Mouse (Mus musculus): ENCODE data around the gene Lclat1. TPM values are rescaled to one million over a fixed set of nuclear protein-coding genes. Genes with fewer than 3 reads are reported as not detected.

The Lclat1 gene
- total RNA-seq, 1 experiment from 2014 or later, result 10.7 TPM

- ATAC-seq (ENCODE audit: extremely low read depth, insufficient number of reproducible peaks, low FRiP score, poor library complexity, severe bottlenecking), result no peak
These were observed 25.1 kb upstream of the Lclat1 start for GRCm38 (mm10) chr17:73082506-73083196.

GRCm38 (mm10) chr17:73087045-73087910, 20.5 kb upstream of the Lclat1 start:
- no peak for ATAC-seq (ENCODE audit: extremely low read depth, insufficient number of reproducible peaks, low FRiP score, poor library complexity, severe bottlenecking)

GRCm38 (mm10) chr17:73091368-73091767, 16.4 kb upstream of the Lclat1 start:
- ATAC-seq (ENCODE audit: extremely low read depth, insufficient number of reproducible peaks, low FRiP score, poor library complexity, severe bottlenecking), result no peak

- no peak for ATAC-seq (ENCODE audit: extremely low read depth, insufficient number of reproducible peaks, low FRiP score, poor library complexity, severe bottlenecking)
These were observed 15.4 kb upstream of the Lclat1 start for GRCm38 (mm10) chr17:73092103-73093097.

GRCm38 (mm10) chr17:73095070-73095469, 12.7 kb upstream of the Lclat1 start:
- peak; percentile 76 for ATAC-seq (ENCODE audit: extremely low read depth, insufficient number of reproducible peaks, low FRiP score, poor library complexity, severe bottlenecking)

GRCm38 (mm10) chr17:73095585-73095984, 12.2 kb upstream of the Lclat1 start:
- no peak for ATAC-seq (ENCODE audit: extremely low read depth, insufficient number of reproducible peaks, low FRiP score, poor library complexity, severe bottlenecking)

GRCm38 (mm10) chr17:73096484-73096883, 11.3 kb upstream of the Lclat1 start:
- ATAC-seq (ENCODE audit: extremely low read depth, insufficient number of reproducible peaks, low FRiP score, poor library complexity, severe bottlenecking), result peak; percentile 69; the same call in 1 of the 2 replicates

- no peak for ATAC-seq (ENCODE audit: extremely low read depth, insufficient number of reproducible peaks, low FRiP score, poor library complexity, severe bottlenecking)
These were observed 9.1 kb upstream of the Lclat1 start for GRCm38 (mm10) chr17:73098636-73099035.

- no peak for ATAC-seq (ENCODE audit: extremely low read depth, insufficient number of reproducible peaks, low FRiP score, poor library complexity, severe bottlenecking)
These were observed 7.4 kb upstream of the Lclat1 start for GRCm38 (mm10) chr17:73100396-73100795.

- ATAC-seq (ENCODE audit: extremely low read depth, insufficient number of reproducible peaks, low FRiP score, poor library complexity, severe bottlenecking), result no peak
These were observed 5.2 kb upstream of the Lclat1 start for GRCm38 (mm10) chr17:73102538-73102937.

- ATAC-seq (ENCODE audit: extremely low read depth, insufficient number of reproducible peaks, low FRiP score, poor library complexity, severe bottlenecking), result no peak
These were observed 544 bp downstream of the Lclat1 start for GRCm38 (mm10) chr17:73108170-73108887.

- no peak for ATAC-seq (ENCODE audit: extremely low read depth, insufficient number of reproducible peaks, low FRiP score, poor library complexity, severe bottlenecking)
These were observed 1.1 kb downstream of the Lclat1 start for GRCm38 (mm10) chr17:73108888-73109259.

- no peak for ATAC-seq (ENCODE audit: extremely low read depth, insufficient number of reproducible peaks, low FRiP score, poor library complexity, severe bottlenecking)
These were observed 4.3 kb downstream of the Lclat1 start for GRCm38 (mm10) chr17:73112128-73112527.

GRCm38 (mm10) chr17:73112601-73113000, 4.8 kb downstream of the Lclat1 start:
- ATAC-seq (ENCODE audit: extremely low read depth, insufficient number of reproducible peaks, low FRiP score, poor library complexity, severe bottlenecking), result no peak

- ATAC-seq (ENCODE audit: extremely low read depth, insufficient number of reproducible peaks, low FRiP score, poor library complexity, severe bottlenecking), result no peak
These were observed 5.4 kb downstream of the Lclat1 start for GRCm38 (mm10) chr17:73113230-73113629.

- no peak for ATAC-seq (ENCODE audit: extremely low read depth, insufficient number of reproducible peaks, low FRiP score, poor library complexity, severe bottlenecking)
These were observed 10.3 kb downstream of the Lclat1 start for GRCm38 (mm10) chr17:73118134-73118533.

GRCm38 (mm10) chr17:73118702-73119101, 10.9 kb downstream of the Lclat1 start:
- no peak for ATAC-seq (ENCODE audit: extremely low read depth, insufficient number of reproducible peaks, low FRiP score, poor library complexity, severe bottlenecking)

GRCm38 (mm10) chr17:73119150-73119549, 11.4 kb downstream of the Lclat1 start:
- ATAC-seq (ENCODE audit: extremely low read depth, insufficient number of reproducible peaks, low FRiP score, poor library complexity, severe bottlenecking), result no peak

Data from neutrophil, adult 5-6 weeks (primary cell).